Mouse (Mus musculus) stomach, embryonic 15.5 days (tissue): ENCODE measurements around the gene Ms4a5. TPM values are rescaled to one million over a fixed set of nuclear protein-coding genes. Genes with fewer than 3 reads are reported as not detected.
"Not testable (repeated sequence)": the region's sequence is repeated elsewhere in the genome, so short reads cannot be mapped to it uniquely, and the experiment has no call there.

Source experiments
- ATAC-seq: fragments of 200-750 bp; cut with Nextera tagmentation; 2 replicates; pipeline ENCODE4 v1.8.0; 2017; ENCODE audit warnings: low read depth, moderate number of reproducible peaks, moderate TSS enrichment; ENCODE audit not compliant: insufficient read depth, low FRiP score
- H3K27ac ChIP-seq: fragments of 300-500 bp; sonication (generic); 2 replicates; pipeline ENCODE4 v1.5.1; 2015; ENCODE audit warnings: mild to moderate bottlenecking, inconsistent platforms
- H3K27me3 ChIP-seq: fragments of 300-500 bp; sonication (generic); replicated peaks from 2 replicates; pipeline ENCODE4 v1.6.1; 2015; ENCODE audit warnings: inconsistent platforms
- H3K36me3 ChIP-seq: fragments of 300-500 bp; sonication (generic); 2 replicates; pipeline ENCODE4 v1.6.1; 2015; ENCODE audit warnings: inconsistent platforms
- H3K4me1 ChIP-seq: fragments of 300-500 bp; sonication (generic); 2 replicates; pipeline ENCODE4 v1.6.1; 2015; ENCODE audit warnings: inconsistent platforms
- H3K4me2 ChIP-seq: fragments of 300-500 bp; sonication (generic); 2 replicates; pipeline ENCODE4 v1.6.1; 2015; ENCODE audit warnings: mild to moderate bottlenecking, inconsistent platforms
- H3K4me3 ChIP-seq: fragments of 300-500 bp; sonication (generic); replicated peaks from 2 replicates; pipeline ENCODE4 v1.5.1; 2015; ENCODE audit warnings: inconsistent platforms
- H3K9ac ChIP-seq: fragments of 300-500 bp; sonication (generic); 2 replicates; pipeline ENCODE4 v1.6.1; 2015; ENCODE audit warnings: inconsistent platforms
- H3K9me3 ChIP-seq: fragments of 300-500 bp; sonication (generic); 2 replicates; pipeline ENCODE4 v1.6.1; 2016; ENCODE audit warnings: inconsistent platforms
- WGBS: fragments of 180-500 bp; shearing (Covaris S2); methylation state at CpG from one replicate; pipeline ENCODE4 v1.1.7; 2015; 5-methylcytosine and 5-hydroxymethylcytosine counted together
- polyA plus RNA-seq: library from polyadenylated mRNA; unstranded; fragments of >200 nt; fragmentation: Nextera tagmentation; extraction: Ambion mirVana; gene quantifications from 2 replicates; pipeline ENCODE4 v1.2.1, GENCODE M21; 2015

The Ms4a5 gene
- not detected in 2 replicates for polyA plus RNA-seq

- no peak within 1 kb of the TSS for H3K4me3 ChIP-seq
- H3K4me1 ChIP-seq, result no peaks in the 10 kb centered on the region
- H3K27ac ChIP-seq, result no peak within 1 kb of the TSS
- H3K27me3 ChIP-seq, result no peaks in the 10 kb centered on the region
- H3K4me2 ChIP-seq, result no peak within 1 kb of the TSS
- no peaks in the 10 kb centered on the region for H3K36me3 ChIP-seq
- H3K9me3 ChIP-seq, result no peaks in the 10 kb centered on the region
- H3K9ac ChIP-seq, result no peak within 1 kb of the TSS
- WGBS, result 95% methylated on average over 2 of the region's 2 CpGs
- no peak for ATAC-seq
Observed at GRCm38 (mm10) chr19:11283773-11284172, at the start of gene Ms4a5. TSS of gene Ms4a5 (minus strand) at chr19:11283873.

- no peaks in the 10 kb centered on the region for H3K9me3 ChIP-seq
- H3K4me3 ChIP-seq, result no peak overlapping the region
- H3K36me3 ChIP-seq, result no peaks in the 10 kb centered on the region
- H3K27me3 ChIP-seq, result no peaks in the 10 kb centered on the region
- 79% methylated on average over 1 of the region's 1 CpGs for WGBS
- ATAC-seq, result no peak
- H3K27ac ChIP-seq, result no peak overlapping the region
- H3K9ac ChIP-seq, result no peak overlapping the region
- no peaks in the 10 kb centered on the region for H3K4me1 ChIP-seq
- H3K4me2 ChIP-seq, result no peak overlapping the region
Observed at GRCm38 (mm10) chr19:11321123-11321522, 37.5 kb upstream of the Ms4a5 start.

DNA sequence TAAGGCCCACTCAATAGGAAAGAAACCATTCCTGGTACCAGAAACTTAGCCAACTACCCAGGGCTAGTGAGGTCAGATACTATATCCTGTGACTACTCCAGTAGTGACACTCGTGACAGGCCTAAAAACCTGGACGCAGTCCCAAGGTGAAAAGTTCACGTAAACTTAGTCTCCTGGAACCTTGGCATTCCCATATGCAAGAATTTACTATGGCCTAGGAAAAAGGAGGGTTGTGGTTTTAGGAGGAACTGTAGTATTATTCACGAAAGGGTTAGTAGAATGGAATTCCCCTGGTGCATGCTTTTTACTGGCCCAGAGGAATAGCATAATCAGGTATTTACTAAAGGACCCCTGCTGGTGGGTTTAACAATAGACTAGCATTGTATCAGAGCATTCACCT lies 33.1 kb upstream of the Ms4a5 start:
- Histone ChIP-seq H3K4me1 (no peaks in the 10 kb centered on the region), H3K4me3 (no peak overlapping the region), H3K27ac (no peak overlapping the region), H3K27me3 (no peaks in the 10 kb centered on the region), H3K9me3 (no peaks in the 10 kb centered on the region), H3K4me2 (no peak overlapping the region), H3K9ac (no peak overlapping the region), H3K36me3 (no peaks in the 10 kb centered on the region)
- no peak for ATAC-seq
- WGBS, result 81% methylated on average over 4 of the region's 4 CpGs

GRCm38 (mm10) chr19:11314354-11314753 lies 30.7 kb upstream of the Ms4a5 start, which contains the start of gene Ms4a14:
TSS of gene Ms4a14 (minus strand) at chr19:11314454.
- H3K4me3 ChIP-seq, result no peak within 1 kb of the TSS
- no peak for ATAC-seq
- no peaks in the 10 kb centered on the region for H3K9me3 ChIP-seq
- H3K4me2 ChIP-seq, result no peak within 1 kb of the TSS
- no peaks in the 10 kb centered on the region for H3K27me3 ChIP-seq
- H3K27ac ChIP-seq, result no peak within 1 kb of the TSS
- no peak within 1 kb of the TSS for H3K9ac ChIP-seq
- no peaks in the 10 kb centered on the region for H3K36me3 ChIP-seq
- no peaks in the 10 kb centered on the region for H3K4me1 ChIP-seq
- 65% methylated on average over 1 of the region's 1 CpGs for WGBS

DNA sequence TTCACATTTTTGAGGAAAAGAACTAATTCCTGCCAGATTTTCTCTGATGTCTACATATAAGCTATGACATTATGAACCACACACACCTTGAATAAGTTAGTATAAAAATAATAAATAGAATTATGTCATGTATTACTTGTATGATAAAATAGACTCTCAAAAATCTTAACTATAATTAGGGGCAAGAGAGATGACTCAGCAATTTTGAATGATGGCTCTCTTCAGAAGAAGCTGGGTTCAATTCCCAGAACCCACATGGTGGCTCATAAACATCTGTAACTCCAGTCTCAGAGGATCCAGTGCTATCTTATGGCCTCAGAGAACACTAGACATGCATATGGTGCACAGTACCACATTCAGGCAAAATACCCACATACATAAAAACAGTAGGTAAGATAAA lies 25.2 kb upstream of the Ms4a5 start:
- H3K9ac ChIP-seq, result no peak overlapping the region

DNA sequence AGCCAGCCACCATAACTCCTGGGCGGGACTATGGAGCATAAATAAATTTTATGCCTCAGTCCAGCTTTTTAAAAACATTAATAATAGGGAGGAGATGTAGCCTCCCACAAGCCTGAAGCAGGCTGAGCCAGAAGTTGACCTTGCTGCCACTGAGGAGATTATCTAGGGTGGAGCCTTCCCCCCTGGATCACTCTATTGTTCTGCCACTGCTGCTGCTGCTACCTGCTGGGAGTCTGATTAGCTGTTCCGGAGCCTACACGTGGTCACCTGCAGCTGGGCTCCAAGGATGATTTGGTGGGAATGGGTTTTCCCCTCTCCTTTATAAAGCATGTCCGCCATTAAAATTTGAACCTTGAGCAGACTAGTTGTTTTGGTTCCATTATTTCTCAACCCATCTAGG lies 15.9 kb upstream of the Ms4a5 start:
- H3K4me1 ChIP-seq, H3K9me3 ChIP-seq, H3K27me3 ChIP-seq, H3K4me3 ChIP-seq, ATAC-seq, H3K4me2 ChIP-seq, H3K9ac ChIP-seq, H3K36me3 ChIP-seq, H3K27ac ChIP-seq: not testable (repeated sequence)
- 60% methylated on average over 4 of the region's 4 CpGs for WGBS

More for the DNA sequence above, 25.2 kb upstream of the Ms4a5 start:
- Histone ChIP-seq H3K27me3 (no peaks in the 10 kb centered on the region), H3K27ac (no peak overlapping the region), H3K4me3 (no peak overlapping the region), H3K36me3 (no peaks in the 10 kb centered on the region), H3K9me3 (no peaks in the 10 kb centered on the region), H3K4me2 (no peak overlapping the region), H3K4me1 (no peaks in the 10 kb centered on the region)
- ATAC-seq, result no peak

DNA sequence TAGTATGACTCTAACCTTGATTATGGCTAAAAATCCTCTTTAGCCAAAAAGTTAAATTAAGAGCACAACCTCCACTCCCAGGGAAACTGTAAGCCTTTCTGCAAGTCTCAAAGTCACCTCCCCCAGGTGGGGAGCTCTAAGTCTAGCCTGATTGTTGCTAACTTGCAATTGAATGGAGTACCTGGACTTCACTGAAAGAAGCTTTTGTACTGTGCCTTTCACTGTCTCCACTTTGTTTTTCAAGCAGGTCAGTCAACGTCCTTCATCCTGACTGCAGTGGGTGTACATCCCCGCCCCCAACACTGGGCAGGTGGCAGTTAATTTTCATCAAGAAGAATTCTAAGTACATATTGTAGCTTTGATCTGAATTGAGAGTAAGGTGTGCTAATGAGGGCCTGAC lies 15.3 kb upstream of the Ms4a5 start:
- Histone ChIP-seq H3K36me3 (no peaks in the 10 kb centered on the region), H3K27me3 (no peaks in the 10 kb centered on the region), H3K9me3 (no peaks in the 10 kb centered on the region), H3K4me1 (no peaks in the 10 kb centered on the region), H3K4me2 (no peak overlapping the region), H3K4me3 (no peak overlapping the region), H3K27ac (no peak overlapping the region), H3K9ac (no peak overlapping the region)
- no peak for ATAC-seq
- 68% methylated on average over 2 of the region's 2 CpGs for WGBS

- WGBS, result 19% methylated on average over 3 of the region's 3 CpGs
Observed at GRCm38 (mm10) chr19:11293616-11294015, 9.9 kb upstream of the Ms4a5 start.

DNA sequence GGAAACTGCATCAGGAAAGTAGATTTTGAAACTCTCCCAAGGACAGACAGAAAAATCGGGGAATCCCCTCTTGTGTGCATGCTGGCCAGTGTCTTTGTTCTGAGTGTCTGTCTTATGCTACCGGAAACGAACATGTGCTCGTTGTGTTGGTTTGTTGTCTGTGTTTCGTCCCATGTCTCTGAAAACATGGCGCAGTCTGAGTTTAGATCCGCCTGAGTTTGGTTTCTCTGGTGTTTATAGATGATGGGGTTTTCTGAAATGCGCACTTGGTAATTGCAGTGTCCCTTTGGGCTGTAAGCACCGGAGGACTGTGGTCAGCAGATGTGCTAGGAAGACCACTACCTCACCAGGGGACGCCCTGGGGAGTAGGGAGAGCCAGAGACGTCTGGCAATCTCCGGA lies 9.3 kb upstream of the Ms4a5 start:
- ATAC-seq, result no peak
- Histone ChIP-seq H3K36me3 (no peaks in the 10 kb centered on the region), H3K27me3 (no peaks in the 10 kb centered on the region), H3K4me2 (peak overlapping the region; percentile 64), H3K27ac (peak overlapping the region; percentile 77), H3K4me1 (no peaks in the 10 kb centered on the region), H3K9ac (peak overlapping the region; percentile 13; the same call in 1 of the 2 replicates), H3K4me3 (peak overlapping the region; percentile 45), H3K9me3 (no peaks in the 10 kb centered on the region)
- WGBS, result 6% methylated on average over 12 of the region's 12 CpGs

More at GRCm38 (mm10) chr19:11293616-11294015, 9.9 kb upstream of the Ms4a5 start:
- Histone ChIP-seq H3K4me2 (peak overlapping the region; percentile 64), H3K4me3 (peak overlapping the region; percentile 45; the same call in 1 of the 2 replicates)
- H3K4me1 ChIP-seq, H3K27me3 ChIP-seq, H3K36me3 ChIP-seq, H3K9ac ChIP-seq, H3K9me3 ChIP-seq, ATAC-seq, H3K27ac ChIP-seq: not testable (repeated sequence)

DNA sequence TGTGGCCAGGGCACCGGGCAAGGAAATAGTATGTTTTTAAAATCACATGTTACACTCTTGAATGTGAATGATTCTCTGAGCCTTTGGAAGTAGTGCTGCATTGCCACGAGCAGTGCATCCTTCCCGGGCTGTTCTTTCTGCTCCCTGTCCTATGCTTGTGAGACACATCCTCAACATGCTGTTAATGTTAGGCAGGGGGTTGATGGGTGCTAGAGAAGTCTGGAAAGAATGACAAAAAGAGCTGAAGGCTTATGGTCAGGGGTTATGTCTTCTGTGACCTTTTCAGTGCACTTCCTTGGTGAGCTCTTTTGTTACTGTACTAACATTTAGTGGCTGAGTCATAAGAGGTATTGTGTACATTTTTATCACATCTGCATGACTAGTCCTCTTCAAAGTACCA lies 3.5 kb downstream of the Ms4a5 start:
- ATAC-seq, result no peak
- no peaks in the 10 kb centered on the region for H3K4me1 ChIP-seq
- no peak overlapping the region for H3K9ac ChIP-seq
- no peaks in the 10 kb centered on the region for H3K36me3 ChIP-seq
- H3K27me3 ChIP-seq, result no peaks in the 10 kb centered on the region
- no peak overlapping the region for H3K4me2 ChIP-seq
- WGBS, result 75% methylated on average over 3 of the region's 3 CpGs
- no peaks in the 10 kb centered on the region for H3K9me3 ChIP-seq
- H3K4me3 ChIP-seq, result no peak overlapping the region
- H3K27ac ChIP-seq, result no peak overlapping the region

DNA sequence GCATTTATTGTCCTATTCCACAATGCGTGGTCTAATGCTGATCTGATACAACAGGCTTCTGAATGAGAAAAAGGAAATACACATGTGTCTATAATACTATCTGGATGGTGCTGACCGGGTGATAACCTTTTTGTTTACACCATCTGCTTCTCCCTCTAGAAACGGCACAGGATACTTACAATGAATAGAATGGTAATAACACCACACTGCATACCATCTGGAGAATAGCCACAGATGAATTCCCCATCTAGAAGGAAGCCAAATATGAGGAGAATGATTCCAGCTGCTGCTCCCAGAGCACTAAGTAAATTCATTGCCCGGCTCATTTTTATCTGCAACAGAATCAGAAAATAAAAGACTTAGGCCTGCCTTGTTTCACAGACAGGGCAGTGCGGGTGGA lies 7.2 kb downstream of the Ms4a5 start:
- Histone ChIP-seq H3K4me3 (no peak overlapping the region), H3K9me3 (no peaks in the 10 kb centered on the region), H3K27me3 (no peaks in the 10 kb centered on the region), H3K4me1 (no peaks in the 10 kb centered on the region), H3K36me3 (no peaks in the 10 kb centered on the region), H3K27ac (no peak overlapping the region), H3K4me2 (no peak overlapping the region), H3K9ac (no peak overlapping the region)
- WGBS, result 12% methylated on average over 5 of the region's 5 CpGs
- ATAC-seq, result peak; percentile 58; the same call in 1 of the 2 replicates

DNA sequence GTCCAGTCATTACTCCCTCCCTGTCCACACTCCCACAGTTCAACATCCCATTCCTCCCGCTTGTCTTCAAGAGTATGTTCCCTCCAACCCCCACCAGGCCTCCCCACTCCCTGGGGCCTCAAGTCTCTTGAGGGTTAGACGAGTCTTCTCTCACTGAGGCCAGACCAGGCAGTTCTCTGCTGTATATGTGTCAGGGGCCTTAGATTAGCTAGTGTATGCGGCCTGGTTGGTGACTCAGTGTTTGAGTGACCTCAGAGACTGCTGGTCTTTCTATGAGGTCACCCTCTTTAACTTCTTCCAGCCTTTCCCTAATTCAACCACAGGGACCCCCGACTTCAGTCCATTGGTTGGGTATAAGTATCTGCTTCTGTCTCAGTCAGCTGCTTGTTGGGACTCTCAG lies 16.7 kb downstream of the Ms4a5 start:
- ATAC-seq, result no peak
- Histone ChIP-seq H3K4me2 (no peak overlapping the region), H3K9me3 (no peaks in the 10 kb centered on the region), H3K27me3 (no peaks in the 10 kb centered on the region), H3K27ac (no peak overlapping the region), H3K4me3 (no peak overlapping the region), H3K36me3 (no peaks in the 10 kb centered on the region), H3K9ac (no peak overlapping the region), H3K4me1 (no peaks in the 10 kb centered on the region)
- WGBS, result 74% methylated on average over 4 of the region's 4 CpGs
